Mouse (Mus musculus): ENCODE measurements around the gene Ccdc185. TPM values are rescaled to one million over a fixed set of nuclear protein-coding genes. Genes with fewer than 3 reads are reported as not detected.

Ccdc185 gene
- not detected in 2 replicates for polyA plus RNA-seq (2014; fragmentation: Nextera tagmentation; extraction: Ambion mirVana)

DNA sequence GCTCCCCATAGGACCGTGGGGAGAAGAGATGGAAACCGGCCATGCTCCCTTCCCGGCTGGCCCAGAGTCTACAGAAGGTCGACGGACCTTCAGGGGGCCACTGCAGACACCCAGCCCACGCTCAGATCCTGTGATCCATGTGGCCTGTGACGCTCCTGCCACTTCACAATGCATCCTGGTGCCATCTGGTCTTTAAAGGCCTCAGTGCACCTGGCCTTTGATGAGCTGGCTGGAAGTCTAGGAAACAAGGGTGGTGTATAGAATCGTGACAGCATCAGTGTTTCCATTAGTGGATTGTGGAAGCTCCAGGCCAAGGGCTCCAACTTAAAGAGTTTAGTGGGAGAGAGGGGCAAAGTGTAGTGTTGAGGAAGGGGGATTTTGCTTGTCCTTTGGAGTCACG lies at the start of gene Ccdc185:
Gene Ccdc185 (minus strand): TSS at position 101 of the 400 bp plus-strand sequence.
- H3K27ac ChIP-seq (ENCODE audit: low read depth, low read length), result no peak within 1 kb of the TSS
- H3K27me3 ChIP-seq (ENCODE audit: control insufficient read depth, insufficient read depth, low read length), result peaks cover 7% of the 10 kb centered on the region
- no peaks in the 10 kb centered on the region for H3K9me3 ChIP-seq (replicated peaks; ENCODE audit: control insufficient read depth, low read length)
- H3K36me3 ChIP-seq (ENCODE audit: control insufficient read depth, insufficient read depth, low read length), result no peaks in the 10 kb centered on the region
- WGBS (ENCODE audit: insufficient replicate concordance), result 84% methylated on average over 9 of the region's 9 CpGs
- H3K4me2 ChIP-seq, result no peak within 1 kb of the TSS
- no peaks in the 10 kb centered on the region for H3K4me1 ChIP-seq (ENCODE audit: control insufficient read depth, insufficient read depth, low read length)
- no peak for ATAC-seq (replicated peaks; ENCODE audit: insufficient number of reproducible peaks, low FRiP score, low TSS enrichment)
- H3K9ac ChIP-seq (ENCODE audit: low read depth, low read length), result no peak within 1 kb of the TSS
- no peak within 1 kb of the TSS for H3K4me3 ChIP-seq (ENCODE audit: low read depth, low read length)

DNA sequence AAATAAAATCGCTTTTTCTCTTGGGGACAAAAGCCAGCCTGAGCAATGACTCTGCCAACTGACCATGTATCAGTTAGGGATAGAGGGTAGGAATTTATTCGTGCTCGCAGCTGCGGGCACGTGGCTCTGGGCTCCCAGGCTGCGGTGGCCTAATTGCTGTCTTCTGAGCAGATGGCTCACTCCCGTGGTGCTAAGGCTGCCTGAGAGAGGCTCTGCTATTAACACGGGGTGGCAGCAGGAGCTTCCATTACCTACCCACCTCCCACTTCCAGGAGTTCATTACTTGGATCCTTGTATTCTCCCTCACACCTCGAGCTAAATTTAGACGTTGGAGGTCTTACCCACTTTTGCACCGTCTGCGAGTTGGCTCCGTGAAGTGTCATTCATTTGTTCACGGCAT lies 48.1 kb upstream of the Ccdc185 start:
- ATAC-seq (replicated peaks; ENCODE audit: insufficient number of reproducible peaks, low FRiP score, low TSS enrichment), result no peak
- Histone ChIP-seq H3K36me3 (ENCODE audit: control insufficient read depth, insufficient read depth, low read length) (no peaks in the 10 kb centered on the region), H3K4me3 (ENCODE audit: low read depth, low read length) (no peak overlapping the region), H3K4me1 (ENCODE audit: control insufficient read depth, insufficient read depth, low read length) (peaks cover 14% of the 10 kb centered on the region), H3K27ac (ENCODE audit: low read depth, low read length) (no peak overlapping the region), H3K9ac (ENCODE audit: low read depth, low read length) (peak overlapping the region; percentile 39; the same call in 1 of the 2 replicates), H3K4me2 (peak overlapping the region; percentile 27), H3K27me3 (ENCODE audit: control insufficient read depth, insufficient read depth, low read length) (no peaks in the 10 kb centered on the region), H3K9me3 (replicated peaks; ENCODE audit: control insufficient read depth, low read length) (no peaks in the 10 kb centered on the region)
- WGBS (ENCODE audit: insufficient replicate concordance), result 57% methylated on average over 14 of the region's 14 CpGs

DNA sequence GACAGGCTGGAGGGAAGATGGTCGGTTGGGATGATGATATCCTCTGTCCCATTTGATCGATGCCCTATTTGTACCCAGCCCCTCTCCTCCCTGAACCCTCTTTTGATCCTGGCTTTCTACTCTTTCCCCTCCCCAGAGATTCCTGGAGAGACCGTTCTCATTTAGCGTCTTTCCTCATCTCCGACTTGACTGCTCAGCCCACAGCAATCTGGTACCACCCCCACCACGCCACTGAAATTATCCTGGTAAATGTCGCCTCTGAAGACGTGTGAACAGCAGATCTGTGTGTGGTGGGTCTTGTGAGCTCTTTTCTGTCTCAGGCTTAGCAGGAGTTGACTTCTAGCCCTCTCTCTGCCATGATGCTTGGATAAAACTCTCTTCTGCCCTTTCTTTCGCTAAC lies 45.6 kb upstream of the Ccdc185 start:
- WGBS (ENCODE audit: insufficient replicate concordance), result 76% methylated on average over 9 of the region's 9 CpGs
- Histone ChIP-seq H3K27me3 (ENCODE audit: control insufficient read depth, insufficient read depth, low read length) (no peaks in the 10 kb centered on the region), H3K9me3 (replicated peaks; ENCODE audit: control insufficient read depth, low read length) (no peaks in the 10 kb centered on the region), H3K4me1 (ENCODE audit: control insufficient read depth, insufficient read depth, low read length) (peaks cover 16% of the 10 kb centered on the region), H3K27ac (ENCODE audit: low read depth, low read length) (no peak overlapping the region), H3K9ac (ENCODE audit: low read depth, low read length) (no peak overlapping the region), H3K36me3 (ENCODE audit: control insufficient read depth, insufficient read depth, low read length) (no peaks in the 10 kb centered on the region), H3K4me2 (no peak overlapping the region), H3K4me3 (ENCODE audit: low read depth, low read length) (no peak overlapping the region)
- no peak for ATAC-seq (replicated peaks; ENCODE audit: insufficient number of reproducible peaks, low FRiP score, low TSS enrichment)

DNA sequence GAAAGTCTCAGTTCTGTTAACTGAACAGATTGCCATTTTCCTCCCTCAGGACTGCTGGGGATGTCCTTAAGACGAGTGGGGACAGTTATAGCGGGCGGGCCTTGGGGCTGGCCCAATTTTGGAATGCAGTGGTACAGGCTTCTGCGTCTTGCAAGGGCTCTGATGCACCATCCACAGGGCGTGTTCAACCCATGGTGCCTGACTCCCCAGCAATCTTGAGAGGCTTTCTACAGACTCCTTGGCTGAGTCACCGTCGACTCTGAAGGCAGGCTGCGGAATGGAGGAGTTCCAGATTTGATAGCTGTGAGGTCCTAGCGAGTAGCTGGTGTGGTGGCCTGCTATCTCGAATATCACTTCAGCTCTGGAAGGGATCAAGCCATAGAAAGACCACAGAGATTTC lies 45.2 kb upstream of the Ccdc185 start:
- H3K9ac ChIP-seq (ENCODE audit: low read depth, low read length), result no peak overlapping the region
- no peaks in the 10 kb centered on the region for H3K36me3 ChIP-seq (ENCODE audit: control insufficient read depth, insufficient read depth, low read length)
- no peaks in the 10 kb centered on the region for H3K27me3 ChIP-seq (ENCODE audit: control insufficient read depth, insufficient read depth, low read length)
- WGBS (ENCODE audit: insufficient replicate concordance), result 71% methylated on average over 10 of the region's 10 CpGs
- no peak for ATAC-seq (replicated peaks; ENCODE audit: insufficient number of reproducible peaks, low FRiP score, low TSS enrichment)
- H3K4me3 ChIP-seq (ENCODE audit: low read depth, low read length), result no peak overlapping the region
- no peaks in the 10 kb centered on the region for H3K9me3 ChIP-seq (replicated peaks; ENCODE audit: control insufficient read depth, low read length)
- peaks cover 19% of the 10 kb centered on the region for H3K4me1 ChIP-seq (ENCODE audit: control insufficient read depth, insufficient read depth, low read length)
- no peak overlapping the region for H3K4me2 ChIP-seq
- no peak overlapping the region for H3K27ac ChIP-seq (ENCODE audit: low read depth, low read length)

DNA sequence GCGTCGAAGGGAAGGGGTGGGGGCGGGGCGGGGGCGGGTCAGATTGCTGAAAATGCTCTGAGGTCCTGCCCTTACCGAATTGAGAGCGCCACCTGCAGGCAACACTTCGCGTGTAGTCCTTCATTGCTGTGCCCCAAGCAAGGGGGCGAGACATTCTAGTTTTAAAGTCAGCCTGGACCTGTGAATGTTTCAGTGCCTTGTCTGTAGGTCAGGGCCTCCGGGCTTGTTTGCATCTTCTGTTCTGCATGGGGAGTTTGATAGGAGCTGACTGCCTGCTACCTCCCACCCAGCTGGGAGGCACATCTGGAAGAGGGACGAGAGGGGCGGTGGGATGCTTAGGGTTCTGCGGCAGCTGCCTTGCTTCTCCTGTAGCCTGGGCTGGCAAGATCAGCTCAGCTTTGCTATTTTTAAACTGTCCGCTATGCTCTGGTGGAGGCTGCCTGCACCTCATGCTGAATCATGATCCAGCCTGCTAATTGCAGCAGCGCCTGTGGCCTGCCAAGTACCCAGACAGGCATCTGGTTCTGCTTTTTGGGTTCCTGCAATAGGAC lies 43.6 kb upstream of the Ccdc185 start:
- H3K27me3 ChIP-seq (ENCODE audit: control insufficient read depth, insufficient read depth, low read length), result no peaks in the 10 kb centered on the region
- WGBS (ENCODE audit: insufficient replicate concordance), result 13% methylated on average over 16 of the region's 16 CpGs
- peaks cover 19% of the 10 kb centered on the region for H3K4me1 ChIP-seq (ENCODE audit: control insufficient read depth, insufficient read depth, low read length)
- no peak overlapping the region for H3K9ac ChIP-seq (ENCODE audit: low read depth, low read length)
- peak overlapping the region; percentile 8; the same call in 1 of the 2 replicates for H3K4me3 ChIP-seq (ENCODE audit: low read depth, low read length)
- no peaks in the 10 kb centered on the region for H3K36me3 ChIP-seq (ENCODE audit: control insufficient read depth, insufficient read depth, low read length)
- H3K9me3 ChIP-seq (replicated peaks; ENCODE audit: control insufficient read depth, low read length), result no peaks in the 10 kb centered on the region
- ATAC-seq (replicated peaks; ENCODE audit: insufficient number of reproducible peaks, low FRiP score, low TSS enrichment), result 0 out of 2 replicates have a peak, but pooled peaks have one; percentile 32
- peak overlapping the region; percentile 43 for H3K4me2 ChIP-seq
- peak overlapping the region; percentile 54 for H3K27ac ChIP-seq (ENCODE audit: low read depth, low read length)

DNA sequence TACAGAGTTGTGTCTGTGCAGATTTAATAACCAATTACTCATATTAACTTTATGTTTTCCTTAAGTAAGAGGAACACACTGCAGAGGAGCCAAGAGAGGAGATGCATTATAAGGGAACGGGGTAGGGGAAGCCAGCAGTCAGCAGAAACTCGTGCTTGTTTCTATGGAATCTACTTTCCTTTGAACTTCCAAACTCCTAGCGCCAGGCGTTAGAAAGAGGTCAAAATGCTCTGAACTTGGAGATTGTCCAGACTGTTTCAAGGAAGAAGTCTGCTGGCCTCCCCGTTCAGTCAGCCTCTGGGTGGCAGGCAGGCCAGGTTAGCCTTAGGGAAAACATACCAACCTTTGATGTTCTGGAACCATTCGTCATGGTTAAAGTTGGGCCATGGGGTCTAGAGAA lies 39.9 kb upstream of the Ccdc185 start:
- no peak overlapping the region for H3K9ac ChIP-seq (ENCODE audit: low read depth, low read length)
- WGBS (ENCODE audit: insufficient replicate concordance), result 42% methylated on average over 6 of the region's 6 CpGs

DNA sequence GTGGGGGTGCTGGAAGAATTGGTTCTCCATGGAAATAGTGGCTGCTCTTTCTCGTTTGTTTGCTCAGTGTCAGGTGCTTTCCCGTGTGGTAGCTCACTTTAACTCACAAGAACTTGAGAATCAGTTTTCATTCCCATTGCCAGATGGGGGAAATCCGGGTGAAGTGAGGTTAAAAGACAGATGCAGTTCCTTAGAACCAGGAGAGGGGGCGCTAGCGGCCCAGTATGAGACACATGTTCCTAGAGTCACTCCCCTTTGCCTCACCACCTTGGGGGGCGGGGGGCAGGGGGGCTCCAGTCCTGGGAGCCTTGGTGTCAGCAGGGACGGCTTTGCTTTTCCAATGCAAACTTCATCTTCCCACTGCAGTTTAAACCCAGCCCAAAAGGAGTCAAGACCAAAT lies 38.0 kb upstream of the Ccdc185 start:
- H3K9ac ChIP-seq (ENCODE audit: low read depth, low read length), result no peak overlapping the region
- ATAC-seq (replicated peaks; ENCODE audit: insufficient number of reproducible peaks, low FRiP score, low TSS enrichment), result no peak
- H3K4me2 ChIP-seq, result no peak overlapping the region
- no peaks in the 10 kb centered on the region for H3K36me3 ChIP-seq (ENCODE audit: control insufficient read depth, insufficient read depth, low read length)
- no peaks in the 10 kb centered on the region for H3K9me3 ChIP-seq (replicated peaks; ENCODE audit: control insufficient read depth, low read length)
- 55% methylated on average over 7 of the region's 7 CpGs for WGBS (ENCODE audit: insufficient replicate concordance)
- H3K27ac ChIP-seq (ENCODE audit: low read depth, low read length), result no peak overlapping the region
- no peak overlapping the region for H3K4me3 ChIP-seq (ENCODE audit: low read depth, low read length)
- no peaks in the 10 kb centered on the region for H3K27me3 ChIP-seq (ENCODE audit: control insufficient read depth, insufficient read depth, low read length)
- H3K4me1 ChIP-seq (ENCODE audit: control insufficient read depth, insufficient read depth, low read length), result peaks cover 4% of the 10 kb centered on the region

More for the DNA sequence above, 39.9 kb upstream of the Ccdc185 start:
- Histone ChIP-seq H3K4me2 (no peak overlapping the region), H3K36me3 (ENCODE audit: control insufficient read depth, insufficient read depth, low read length) (no peaks in the 10 kb centered on the region), H3K4me3 (ENCODE audit: low read depth, low read length) (no peak overlapping the region), H3K9me3 (replicated peaks; ENCODE audit: control insufficient read depth, low read length) (no peaks in the 10 kb centered on the region), H3K27me3 (ENCODE audit: control insufficient read depth, insufficient read depth, low read length) (no peaks in the 10 kb centered on the region), H3K27ac (ENCODE audit: low read depth, low read length) (no peak overlapping the region), H3K4me1 (ENCODE audit: control insufficient read depth, insufficient read depth, low read length) (peaks cover 16% of the 10 kb centered on the region)
- no peak for ATAC-seq (replicated peaks; ENCODE audit: insufficient number of reproducible peaks, low FRiP score, low TSS enrichment)

DNA sequence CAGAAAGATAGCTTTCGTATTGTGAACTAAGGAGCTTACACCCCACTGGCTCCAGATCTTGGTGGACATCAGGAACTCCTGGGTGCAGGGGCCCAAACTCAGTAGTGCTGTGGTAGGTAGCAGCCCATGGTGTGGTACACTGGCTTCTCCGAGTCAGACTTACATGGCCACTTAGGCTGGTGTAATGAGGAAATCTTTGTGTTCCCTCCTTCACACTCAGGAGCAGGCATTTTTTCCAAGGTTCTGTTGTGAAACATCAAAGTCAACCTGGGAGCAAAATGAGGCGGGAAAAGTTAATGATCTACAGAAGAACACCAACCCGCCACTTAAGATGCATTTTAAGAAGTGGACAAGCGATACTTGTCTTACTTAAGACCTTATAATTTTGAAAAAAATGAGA lies 36.5 kb upstream of the Ccdc185 start:
- Histone ChIP-seq H3K9ac (ENCODE audit: low read depth, low read length) (no peak overlapping the region), H3K36me3 (ENCODE audit: control insufficient read depth, insufficient read depth, low read length) (no peaks in the 10 kb centered on the region), H3K4me3 (ENCODE audit: low read depth, low read length) (no peak overlapping the region), H3K9me3 (replicated peaks; ENCODE audit: control insufficient read depth, low read length) (no peaks in the 10 kb centered on the region), H3K27me3 (ENCODE audit: control insufficient read depth, insufficient read depth, low read length) (no peaks in the 10 kb centered on the region), H3K27ac (ENCODE audit: low read depth, low read length) (no peak overlapping the region), H3K4me2 (no peak overlapping the region), H3K4me1 (ENCODE audit: control insufficient read depth, insufficient read depth, low read length) (peaks cover 4% of the 10 kb centered on the region)
- 80% methylated on average over 5 of the region's 5 CpGs for WGBS (ENCODE audit: insufficient replicate concordance)
- no peak for ATAC-seq (replicated peaks; ENCODE audit: insufficient number of reproducible peaks, low FRiP score, low TSS enrichment)

DNA sequence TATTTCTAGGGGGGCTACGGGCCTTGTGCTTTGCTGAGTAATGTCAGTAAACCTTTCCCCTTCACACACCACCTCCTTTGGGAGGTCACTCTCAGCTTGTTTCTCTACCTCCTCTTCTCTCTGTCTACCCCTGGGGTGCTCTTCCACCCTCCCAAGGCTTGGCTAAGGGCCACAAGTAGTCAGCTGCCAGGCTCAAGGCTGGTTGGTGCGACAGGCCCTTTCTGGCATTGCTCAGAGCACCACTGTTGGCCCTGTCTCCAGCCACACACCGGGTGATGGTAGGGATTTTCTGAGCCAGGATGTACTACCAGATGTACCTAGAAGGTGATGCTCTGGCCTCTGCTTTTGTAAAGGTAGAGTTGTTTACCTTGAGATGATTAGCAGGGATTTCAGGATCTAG lies 35.8 kb upstream of the Ccdc185 start:
- Histone ChIP-seq H3K36me3 (ENCODE audit: control insufficient read depth, insufficient read depth, low read length) (no peaks in the 10 kb centered on the region), H3K27me3 (ENCODE audit: control insufficient read depth, insufficient read depth, low read length) (no peaks in the 10 kb centered on the region), H3K9ac (ENCODE audit: low read depth, low read length) (no peak overlapping the region), H3K4me3 (ENCODE audit: low read depth, low read length) (no peak overlapping the region), H3K4me2 (no peak overlapping the region), H3K4me1 (ENCODE audit: control insufficient read depth, insufficient read depth, low read length) (peaks cover 4% of the 10 kb centered on the region), H3K9me3 (replicated peaks; ENCODE audit: control insufficient read depth, low read length) (no peaks in the 10 kb centered on the region), H3K27ac (ENCODE audit: low read depth, low read length) (no peak overlapping the region)
- WGBS (ENCODE audit: insufficient replicate concordance), result 76% methylated on average over 3 of the region's 3 CpGs
- ATAC-seq (replicated peaks; ENCODE audit: insufficient number of reproducible peaks, low FRiP score, low TSS enrichment), result no peak

Measured in heart, embryonic 11.5 days (tissue).